Mouse (Mus musculus) liver (tissue): Measurements from ENCODE around the gene Tmem230.
"Not testable (repeated sequence)": the region's sequence is repeated elsewhere in the genome, so short reads cannot be mapped to it uniquely, and the experiment has no call there.

Experiments
- DNase-seq: peaks from one replicate; pipeline ENCODE4 v3.0.0-alpha.2; 2020; ENCODE audit warnings: mixed read lengths

The Tmem230 gene

GRCm38 (mm10) chr2:132272694-132273389 lies 25.2 kb upstream of the Tmem230 start:
- no peak for DNase-seq

- DNase-seq = peak; percentile 18
Observed at GRCm38 (mm10) chr2:132270331-132270951, 22.8 kb upstream of the Tmem230 start.

- peak; percentile 48 for DNase-seq
Observed at GRCm38 (mm10) chr2:132269217-132269616, 21.6 kb upstream of the Tmem230 start.

- DNase-seq = peak; percentile 11
Observed at GRCm38 (mm10) chr2:132266086-132266485, 18.5 kb upstream of the Tmem230 start.

GRCm38 (mm10) chr2:132265196-132265595 lies 17.6 kb upstream of the Tmem230 start:
- no peak for DNase-seq

- DNase-seq = no peak
Observed at GRCm38 (mm10) chr2:132264266-132264710, 16.7 kb upstream of the Tmem230 start.

- DNase-seq = peak; percentile 25
Observed at GRCm38 (mm10) chr2:132263421-132264265, 16.0 kb upstream of the Tmem230 start.

GRCm38 (mm10) chr2:132262879-132263398 lies 15.3 kb upstream of the Tmem230 start, which contains the start of gene Cds2:
Gene Cds2 (plus strand): TSS chr2:132263148.
- DNase-seq = peak; percentile 100

- DNase-seq = no peak
Observed at GRCm38 (mm10) chr2:132262175-132262574, 14.6 kb upstream of the Tmem230 start.

GRCm38 (mm10) chr2:132260601-132261000 lies 13.0 kb upstream of the Tmem230 start:
- no peak for DNase-seq

GRCm38 (mm10) chr2:132257350-132258068 lies 9.9 kb upstream of the Tmem230 start:
- no peak for DNase-seq

GRCm38 (mm10) chr2:132253603-132254002 lies 6.0 kb upstream of the Tmem230 start:
- no peak for DNase-seq

GRCm38 (mm10) chr2:132252542-132253528 lies 5.2 kb upstream of the Tmem230 start, which contains the start of gene Pcna:
Gene Pcna (minus strand): TSS chr2:132253314.
- peak; percentile 98 for DNase-seq

- DNase-seq = no peak
Observed at GRCm38 (mm10) chr2:132251911-132252310, 4.3 kb upstream of the Tmem230 start.

- DNase-seq = no peak
Observed at GRCm38 (mm10) chr2:132243370-132243769, 4.2 kb downstream of the Tmem230 start.

GRCm38 (mm10) chr2:132240457-132240856 lies 7.2 kb downstream of the Tmem230 start:
- peak; percentile 63 for DNase-seq

- DNase-seq = not testable (repeated sequence)
Observed at GRCm38 (mm10) chr2:132239434-132239833, 8.2 kb downstream of the Tmem230 start.

GRCm38 (mm10) chr2:132235975-132236374 lies 11.6 kb downstream of the Tmem230 start:
- DNase-seq = no peak

- no peak for DNase-seq
Observed at GRCm38 (mm10) chr2:132235291-132235690, 12.3 kb downstream of the Tmem230 start.

- DNase-seq = no peak
Observed at GRCm38 (mm10) chr2:132233985-132234765, 13.4 kb downstream of the Tmem230 start.
